Mouse (Mus musculus): ENCODE data around the gene Csnk2a1.

The Csnk2a1 gene

GRCm38 (mm10) chr2:152324842-152325241 lies 98.2 kb downstream of the Csnk2a1 start:
- DNase-seq (ENCODE audit: low spot score in 2 of 2) = no peak

GRCm38 (mm10) chr2:152326157-152326556 lies 99.5 kb downstream of the Csnk2a1 start:
- DNase-seq (ENCODE audit: low spot score in 2 of 2) = no peak

DNA sequence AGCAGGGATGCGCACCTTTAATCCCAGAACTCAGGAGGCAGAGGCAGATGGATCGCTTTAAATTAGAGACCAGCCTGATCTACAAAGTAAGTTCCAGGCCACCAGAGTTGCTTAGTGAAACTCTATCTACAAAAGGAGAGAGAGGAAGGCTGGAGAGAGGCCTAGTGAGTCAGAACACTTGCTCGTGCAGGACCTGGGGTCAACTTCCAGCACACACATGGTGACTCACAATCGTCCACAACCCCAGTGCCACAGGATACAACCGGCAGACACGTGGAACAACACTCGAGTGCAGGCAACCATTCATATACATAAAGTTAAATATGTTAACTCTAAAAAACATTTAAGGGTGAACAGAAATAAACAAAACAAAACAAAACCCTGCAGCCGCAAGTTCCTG lies 100.0 kb downstream of the Csnk2a1 start:
- no peak for DNase-seq (ENCODE audit: low spot score in 2 of 2)

GRCm38 (mm10) chr2:152327980-152328379 lies 101.3 kb downstream of the Csnk2a1 start:
- no peak for DNase-seq (ENCODE audit: low spot score in 2 of 2)

DNA sequence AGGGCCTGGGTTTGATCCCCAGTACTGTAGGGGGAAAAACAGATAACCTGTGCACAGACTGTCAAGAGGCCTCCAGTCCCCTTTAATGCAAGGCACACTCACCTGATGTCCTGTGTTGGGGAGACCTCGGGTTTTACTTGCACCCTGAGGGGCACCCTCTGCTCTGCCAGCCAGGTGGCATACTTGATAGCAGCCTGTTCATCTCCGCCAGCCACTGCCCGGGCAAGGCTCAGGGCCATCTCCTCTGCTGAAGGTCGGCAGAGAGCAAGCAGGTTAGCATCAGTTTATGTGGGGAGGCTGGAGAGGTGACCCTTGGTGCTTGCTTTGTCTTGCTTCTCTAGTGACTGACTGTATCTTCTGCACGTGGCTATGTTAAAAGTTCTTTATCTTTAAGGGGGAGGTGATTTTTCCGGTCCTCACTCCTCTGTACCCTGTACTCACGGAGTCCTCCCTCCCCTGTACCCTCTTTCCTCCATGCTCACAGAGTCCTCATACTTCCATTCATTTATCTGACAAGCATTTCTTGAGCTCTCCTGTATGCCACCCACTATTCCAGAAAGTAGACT lies 104.3 kb downstream of the Csnk2a1 start:
- DNase-seq (ENCODE audit: low spot score in 2 of 2) = no peak
